Mouse (Mus musculus): ENCODE data around the gene Anapc2. TPM values are rescaled to one million over a fixed set of nuclear protein-coding genes. Genes with fewer than 3 reads are reported as not detected.

Gene Anapc2
- 88.7 and 91.4 TPM in 2 replicates for polyA plus RNA-seq (2015; fragmentation: Nextera tagmentation; extraction: Ambion mirVana)

GRCm38 (mm10) chr2:25271827-25272511, at the start of gene Anapc2, which contains the start of gene Ssna1:
Gene Anapc2, plus strand, starts transcription at chr2:25272478.
Gene Ssna1, minus strand, starts transcription at chr2:25272438.

GRCm38 (mm10) chr2:25224492-25224765, 47.8 kb upstream of the Anapc2 start, which contains the start of gene Tubb4b:
Gene Tubb4b, minus strand, starts transcription at chr2:25224702.

GRCm38 (mm10) chr2:25234050-25234449, 38.2 kb upstream of the Anapc2 start, which contains the start of gene Slc34a3:
Gene Slc34a3, minus strand, starts transcription at chr2:25234364.

GRCm38 (mm10) chr2:25236614-25237013, 35.7 kb upstream of the Anapc2 start, which contains the start of gene Rnf224:
Gene Rnf224, minus strand, starts transcription at chr2:25236787.

GRCm38 (mm10) chr2:25242101-25242506, 30.2 kb upstream of the Anapc2 start, which contains the start of the genes Rnf208 and Cysrt1:
Gene Rnf208, plus strand, starts transcription at chr2:25242255.
Gene Cysrt1, minus strand, starts transcription at chr2:25242452.

GRCm38 (mm10) chr2:25246183-25247072, 25.9 kb upstream of the Anapc2 start, which contains the start of gene AL732309.1:
Gene AL732309.1, minus strand, starts transcription at chr2:25246863.

GRCm38 (mm10) chr2:25255284-25255779, 16.9 kb upstream of the Anapc2 start, which contains the start of gene Tmem203:
Gene Tmem203, plus strand, starts transcription at chr2:25255439.

GRCm38 (mm10) chr2:25262291-25262767, 9.9 kb upstream of the Anapc2 start, which contains the start of gene Tprn:
Gene Tprn, plus strand, starts transcription at chr2:25262618.

GRCm38 (mm10) chr2:25287927-25288649, 15.8 kb downstream of the Anapc2 start, which contains the start of gene Tmem210:
Gene Tmem210, plus strand, starts transcription at chr2:25288145.

GRCm38 (mm10) chr2:25289651-25290050, 17.4 kb downstream of the Anapc2 start, which contains the start of gene Lrrc26:
Gene Lrrc26, plus strand, starts transcription at chr2:25289915.

GRCm38 (mm10) chr2:25318971-25319773, 46.9 kb downstream of the Anapc2 start, which contains the start of gene Grin1:
Gene Grin1, minus strand, starts transcription at chr2:25319187.

GRCm38 (mm10) chr2:25332286-25333160, 60.2 kb downstream of the Anapc2 start, which contains the start of gene Man1b1:
Gene Man1b1, plus strand, starts transcription at chr2:25332338.

Other genes with a start within 250 kb of the Anapc2 start
- 35.9 and 40.2 TPM in 2 replicates for gene Nsmf, start 218.1 kb upstream of the Anapc2 start, polyA plus RNA-seq (2015; fragmentation: Nextera tagmentation; extraction: Ambion mirVana)
- not detected in 2 replicates for gene Entpd8, start 192.2 kb upstream of the Anapc2 start, polyA plus RNA-seq (2015; fragmentation: Nextera tagmentation; extraction: Ambion mirVana)
- 0.23 and 0.29 TPM in 2 replicates for gene Noxa1, start 177.3 kb upstream of the Anapc2 start, polyA plus RNA-seq (2015; fragmentation: Nextera tagmentation; extraction: Ambion mirVana)
- 11.0 and 13.9 TPM in 2 replicates for gene Nrarp, start 91.7 kb upstream of the Anapc2 start, polyA plus RNA-seq (2015; fragmentation: Nextera tagmentation; extraction: Ambion mirVana)
- gene Tor4a, start 75.6 kb upstream of the Anapc2 start, polyA plus RNA-seq (2015; fragmentation: Nextera tagmentation; extraction: Ambion mirVana), result 11.9 and 14.0 TPM in 2 replicates
- gene Nelfb, start 61.0 kb upstream of the Anapc2 start, polyA plus RNA-seq (2015; fragmentation: Nextera tagmentation; extraction: Ambion mirVana), result 52.2 and 57.0 TPM in 2 replicates
- gene Stpg3, start 57.8 kb upstream of the Anapc2 start, polyA plus RNA-seq (2015; fragmentation: Nextera tagmentation; extraction: Ambion mirVana), result not detected in 2 replicates
- gene Fam166a, start 53.7 kb upstream of the Anapc2 start, polyA plus RNA-seq (2015; fragmentation: Nextera tagmentation; extraction: Ambion mirVana), result not detected in 2 replicates
- 397 and 469 TPM in 2 replicates for gene Tubb4b, start 47.8 kb upstream of the Anapc2 start, polyA plus RNA-seq (2015; fragmentation: Nextera tagmentation; extraction: Ambion mirVana)
- not detected in 2 replicates for gene Slc34a3, start 38.1 kb upstream of the Anapc2 start, polyA plus RNA-seq (2015; fragmentation: Nextera tagmentation; extraction: Ambion mirVana)
- 0.10 TPM in 1 of 2 replicates, not detected in the other for gene Rnf224, start 35.7 kb upstream of the Anapc2 start, polyA plus RNA-seq (2015; fragmentation: Nextera tagmentation; extraction: Ambion mirVana)
- gene Rnf208, start 30.2 kb upstream of the Anapc2 start, polyA plus RNA-seq (2015; fragmentation: Nextera tagmentation; extraction: Ambion mirVana), result 6.1 and 6.2 TPM in 2 replicates
- 10.0 and 10.6 TPM in 2 replicates for gene Cysrt1, start 30.0 kb upstream of the Anapc2 start, polyA plus RNA-seq (2015; fragmentation: Nextera tagmentation; extraction: Ambion mirVana)
- 7.6 and 8.0 TPM in 2 replicates for gene AL732309.1, start 25.6 kb upstream of the Anapc2 start, polyA plus RNA-seq (2015; fragmentation: Nextera tagmentation; extraction: Ambion mirVana)
- 35.6 and 37.6 TPM in 2 replicates for gene Tmem203, start 17.0 kb upstream of the Anapc2 start, polyA plus RNA-seq (2015; fragmentation: Nextera tagmentation; extraction: Ambion mirVana)
- 6.5 and 7.2 TPM in 2 replicates for gene Tprn, start 9.9 kb upstream of the Anapc2 start, polyA plus RNA-seq (2015; fragmentation: Nextera tagmentation; extraction: Ambion mirVana)
- gene Ssna1, start within 50 bp of the Anapc2 start, polyA plus RNA-seq (2015; fragmentation: Nextera tagmentation; extraction: Ambion mirVana), result 137 and 141 TPM in 2 replicates
- not detected in 2 replicates for gene Tmem210, start 15.7 kb downstream of the Anapc2 start, polyA plus RNA-seq (2015; fragmentation: Nextera tagmentation; extraction: Ambion mirVana)
- gene Lrrc26, start 17.4 kb downstream of the Anapc2 start, polyA plus RNA-seq (2015; fragmentation: Nextera tagmentation; extraction: Ambion mirVana), result 0.97 and 0.98 TPM in 2 replicates
- 2.3 and 3.2 TPM in 2 replicates for gene Grin1, start 46.7 kb downstream of the Anapc2 start, polyA plus RNA-seq (2015; fragmentation: Nextera tagmentation; extraction: Ambion mirVana)
- gene Man1b1, start 59.9 kb downstream of the Anapc2 start, polyA plus RNA-seq (2015; fragmentation: Nextera tagmentation; extraction: Ambion mirVana), result 32.5 and 37.0 TPM in 2 replicates
- gene Dpp7, start 83.9 kb downstream of the Anapc2 start, polyA plus RNA-seq (2015; fragmentation: Nextera tagmentation; extraction: Ambion mirVana), result 13.1 and 14.8 TPM in 2 replicates
- 34.1 and 37.0 TPM in 2 replicates for gene Uap1l1, start 93.2 kb downstream of the Anapc2 start, polyA plus RNA-seq (2015; fragmentation: Nextera tagmentation; extraction: Ambion mirVana)
- gene Sapcd2, start 99.8 kb downstream of the Anapc2 start, polyA plus RNA-seq (2015; fragmentation: Nextera tagmentation; extraction: Ambion mirVana), result 5.6 and 5.9 TPM in 2 replicates
- 38.2 and 39.1 TPM in 2 replicates for gene Entpd2, start 123.4 kb downstream of the Anapc2 start, polyA plus RNA-seq (2015; fragmentation: Nextera tagmentation; extraction: Ambion mirVana)
- gene Npdc1, start 126.9 kb downstream of the Anapc2 start, polyA plus RNA-seq (2015; fragmentation: Nextera tagmentation; extraction: Ambion mirVana), result 58.9 and 59.9 TPM in 2 replicates
- gene Fut7, start 150.8 kb downstream of the Anapc2 start, polyA plus RNA-seq (2015; fragmentation: Nextera tagmentation; extraction: Ambion mirVana), result 0.08 TPM in 1 of 2 replicates, not detected in the other
- 1.5 and 1.6 TPM in 2 replicates for gene Abca2, start 156.2 kb downstream of the Anapc2 start, polyA plus RNA-seq (2015; fragmentation: Nextera tagmentation; extraction: Ambion mirVana)
- 10.4 and 12.0 TPM in 2 replicates for gene Clic3, start 184.4 kb downstream of the Anapc2 start, polyA plus RNA-seq (2015; fragmentation: Nextera tagmentation; extraction: Ambion mirVana)
- gene Paxx, start 188.6 kb downstream of the Anapc2 start, polyA plus RNA-seq (2015; fragmentation: Nextera tagmentation; extraction: Ambion mirVana), result 34.9 and 35.2 TPM in 2 replicates
- gene Ptgds, start 197.6 kb downstream of the Anapc2 start, polyA plus RNA-seq (2015; fragmentation: Nextera tagmentation; extraction: Ambion mirVana), result 0.47 and 0.68 TPM in 2 replicates
- not detected in 2 replicates for gene Lcn12, start 221.4 kb downstream of the Anapc2 start, polyA plus RNA-seq (2015; fragmentation: Nextera tagmentation; extraction: Ambion mirVana)
- gene Fbxw5, start 228.3 kb downstream of the Anapc2 start, polyA plus RNA-seq (2015; fragmentation: Nextera tagmentation; extraction: Ambion mirVana), result 68.9 and 70.0 TPM in 2 replicates
- 1.8 and 3.6 TPM in 2 replicates for gene C8g, start 229.2 kb downstream of the Anapc2 start, polyA plus RNA-seq (2015; fragmentation: Nextera tagmentation; extraction: Ambion mirVana)

Measured in urinary bladder, postnatal 0 days (tissue).